ENCODE assay signal across 9 mouse cellular contexts in the genomic region with DNA sequence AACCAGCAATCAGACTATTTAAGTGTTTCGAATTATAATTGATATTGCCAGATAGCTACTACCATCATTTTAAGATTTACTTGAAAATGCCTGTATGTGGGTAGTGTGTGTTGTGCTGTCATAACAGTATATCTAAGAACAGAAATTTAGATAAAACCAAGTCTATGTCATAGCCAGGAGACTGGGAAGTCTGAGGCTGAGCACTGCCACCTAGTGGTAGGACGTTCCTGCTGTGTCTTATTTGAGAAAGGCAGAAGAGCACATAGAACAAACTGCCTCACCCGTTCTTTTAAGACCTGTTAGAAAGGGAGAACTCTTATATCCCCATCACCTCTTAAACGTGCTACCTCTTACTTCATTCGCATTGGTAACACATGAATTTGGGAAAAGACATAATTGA.
DNase-seq lines count a peak whose midpoint lies in the region; ATAC-seq and TF ChIP-seq lines count a peak whose summit lies in the region.
"Had no signal": no experiment of that assay in that cellular context is flagged by ENCODE, and none has a peak within 500 bp of the region (broad histone marks: within the 10 kb centered on the region; RNA-seq: fewer than 3 reads in every experiment).

No protein-coding gene starts in this region.

- no peak overlapping the region for H3K4me3 ChIP-seq in hindbrain, postnatal 0 days (ENCODE audit: low read length)
- H3K4me3 ChIP-seq: stomach, embryonic 15.5 days had no signal

- POLR2A ChIA-PET in Patski (lab: Charles Lee), result no interaction called here

- no peaks in the 10 kb centered on the region for H3K36me3 ChIP-seq in hindbrain, postnatal 0 days (ENCODE audit: insufficient read depth, low read length)
- H3K36me3 ChIP-seq: stomach, embryonic 15.5 days had no signal

- H3K9ac ChIP-seq in hindbrain, postnatal 0 days (replicated peaks; ENCODE audit: low read length), result no peak overlapping the region
- H3K9ac ChIP-seq: stomach, embryonic 15.5 days had no signal

- no peaks in the 10 kb centered on the region for H3K9me3 ChIP-seq in hindbrain, postnatal 0 days (ENCODE audit: low read length)
- H3K9me3 ChIP-seq: stomach, embryonic 15.5 days had no signal

- WGBS in hindbrain, postnatal 0 days, result 18% methylated on average over 5 of the region's 5 CpGs

- peak; percentile 51 for ATAC-seq in Patski
- ATAC-seq in frontal cortex, adult (ENCODE audit: low TSS enrichment), result peak; percentile 92
- ATAC-seq in hindbrain, postnatal 0 days, result peak; percentile 84

- H3K27ac ChIP-seq in hindbrain, postnatal 0 days, result no peak overlapping the region
- H3K27ac ChIP-seq: stomach, embryonic 15.5 days had no signal

- in situ Hi-C loops in Patski (cut with MboI; ENCODE audit: low pct_unique_long_range_greater_than_20kb), result loop anchor here (25.0 kb wide), 1 partner anchor 425 kb away; the partner anchor contains the start of gene Atg10

- H3K27me3 ChIP-seq in Patski, result no peaks in the 10 kb centered on the region
- H3K27me3 ChIP-seq in hindbrain, postnatal 0 days (ENCODE audit: insufficient read depth, low read length), result no peaks in the 10 kb centered on the region
- H3K27me3 ChIP-seq: stomach, embryonic 15.5 days had no signal

- DNase-seq in Patski (ENCODE audit: low read depth, low spot score), result peak; percentile 22
- DNase-seq in cerebellum, adult 8-10 months, result peak; percentile 81
- DNase-seq in hindbrain, postnatal 0 days (ENCODE audit: low spot score), result peak; percentile 94
- peak; percentile 61 for DNase-seq in left cerebral cortex, adult 11 months (ENCODE audit: low spot score)
- peak; percentile 64 to 81 for DNase-seq in lung, postnatal 4 days
- peak; percentile 89 to 92 for DNase-seq in right cerebral cortex, adult 2 months (ENCODE audit: low spot score in 2 of 2)
- peak; percentile 66 to 78 for DNase-seq in urinary bladder, postnatal 36 days (ENCODE audit: low spot score in 2 of 2)

- CTCF ChIA-PET in Patski (lab: Charles Lee), result interaction anchor here (0.6 to 1.0 kb wide), 5 partner anchors 8 to 1904 kb away, joined by 3 to 4 read pairs (median 3); no protein-coding TSS in a partner anchor

- peak; percentile 90 for TF ChIP-seq CTCF in Patski (IDR thresholded peaks at IDR 0.05)
- peak; percentile 94 for TF ChIP-seq CTCF in hindbrain, postnatal 0 days (IDR thresholded peaks at IDR 0.05; ENCODE audit: low read depth)

- H3K4me2 ChIP-seq in hindbrain, postnatal 0 days (ENCODE audit: low read depth, low read length), result no peak overlapping the region
- H3K4me2 ChIP-seq: stomach, embryonic 15.5 days had no signal

- no peaks in the 10 kb centered on the region for H3K4me1 ChIP-seq in hindbrain, postnatal 0 days (ENCODE audit: insufficient read depth, low read length)
- H3K4me1 ChIP-seq: stomach, embryonic 15.5 days had no signal

Comparison
In these comparisons a context has a peak if more than half of its experiments do, and no peak if none do; other contexts are left out.
1. DNase-seq: peak in every context shown above with its lines; median percentile 94 in hindbrain, postnatal 0 days; 90 in right cerebral cortex, adult 2 months; 81 in cerebellum, adult 8-10 months; 72 in lung, postnatal 4 days; 72 in urinary bladder, postnatal 36 days; 61 in left cerebral cortex, adult 11 months; 22 in Patski.